Mouse (Mus musculus): ENCODE results near the gene Flnb. TPM values are rescaled to one million over a fixed set of nuclear protein-coding genes. Genes with fewer than 3 reads are reported as not detected.

The Flnb gene
- polyA plus RNA-seq, 1 experiment from 2014 or later: 16.0 TPM

GRCm38 (mm10) chr14:7884158-7884557, 66.4 kb downstream of the Flnb start:
- no peak overlapping the region for H3K9ac ChIP-seq (ENCODE audit: low read length)
- no peak overlapping the region for H3K4me2 ChIP-seq (ENCODE audit: low read depth, low read length)
- no peak overlapping the region for H3K4me3 ChIP-seq (ENCODE audit: low read length)
- ATAC-seq (ENCODE audit: low read depth): no peak
- H3K9me3 ChIP-seq (ENCODE audit: control insufficient read depth, low read length): no peaks in the 10 kb centered on the region
- H3K4me1 ChIP-seq (replicated peaks; ENCODE audit: control insufficient read depth, insufficient read depth, low read length): peaks cover 7% of the 10 kb centered on the region; the same call in 1 of the 2 replicates
- no peak overlapping the region for H3K27ac ChIP-seq (ENCODE audit: low read length)
- WGBS: 74% methylated on average over 1 of the region's 1 CpGs
- H3K27me3 ChIP-seq (ENCODE audit: control insufficient read depth, insufficient read depth, low read depth, low read length): no peaks in the 10 kb centered on the region
- H3K36me3 ChIP-seq (ENCODE audit: control insufficient read depth, insufficient read depth, low read length): peaks cover 16% of the 10 kb centered on the region

DNA sequence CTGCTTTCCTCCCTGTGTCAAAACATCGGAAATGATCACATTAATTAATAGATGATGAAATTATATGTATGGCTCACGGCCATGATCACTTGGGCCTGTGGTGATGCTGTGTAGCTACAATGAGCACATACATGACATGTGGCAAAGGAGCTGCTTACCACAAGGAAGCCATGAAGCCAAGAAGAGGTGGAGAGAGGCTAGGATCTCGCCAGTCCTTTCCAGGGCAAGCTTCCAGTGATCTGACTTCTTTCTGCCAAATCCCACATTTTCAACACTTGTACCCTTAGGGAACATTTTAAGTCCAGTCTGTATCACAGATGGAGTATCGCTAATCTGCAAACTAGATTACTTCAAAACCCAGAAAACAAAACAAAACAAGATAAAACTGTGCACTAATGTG, 67.1 kb downstream of the Flnb start:
- ATAC-seq (ENCODE audit: low read depth): no peak
- Histone ChIP-seq H3K4me3 (ENCODE audit: low read length) (no peak overlapping the region), H3K9ac (ENCODE audit: low read length) (no peak overlapping the region), H3K27ac (ENCODE audit: low read length) (no peak overlapping the region), H3K9me3 (ENCODE audit: control insufficient read depth, low read length) (no peaks in the 10 kb centered on the region), H3K4me1 (replicated peaks; ENCODE audit: control insufficient read depth, insufficient read depth, low read length) (peaks cover 9% of the 10 kb centered on the region; the same call in 1 of the 2 replicates), H3K4me2 (ENCODE audit: low read depth, low read length) (no peak overlapping the region), H3K36me3 (ENCODE audit: control insufficient read depth, insufficient read depth, low read length) (peaks cover 16% of the 10 kb centered on the region), H3K27me3 (ENCODE audit: control insufficient read depth, insufficient read depth, low read depth, low read length) (no peaks in the 10 kb centered on the region)
- 83% methylated on average over 4 of the region's 4 CpGs for WGBS

DNA sequence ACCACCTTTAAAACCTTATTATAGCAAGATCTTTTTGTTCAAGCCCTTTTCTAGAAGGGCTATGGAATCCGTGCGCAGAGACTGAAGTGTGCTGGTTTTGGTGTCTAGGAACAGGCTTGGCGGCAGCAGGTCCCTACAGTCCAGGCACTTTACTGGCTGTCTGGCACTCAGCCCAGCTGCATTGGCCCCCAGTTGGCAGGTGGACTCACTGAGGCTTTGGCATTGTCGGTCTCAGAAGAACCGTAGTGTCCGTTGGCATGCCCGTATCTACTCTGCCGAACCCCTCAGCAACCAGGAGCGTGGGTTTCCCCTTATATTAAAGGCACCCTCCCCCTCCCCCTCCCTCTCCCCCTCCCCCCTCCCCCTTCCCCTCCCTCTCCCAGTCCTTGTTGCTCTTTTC, 67.8 kb downstream of the Flnb start:
- Histone ChIP-seq H3K27me3 (ENCODE audit: control insufficient read depth, insufficient read depth, low read depth, low read length) (no peaks in the 10 kb centered on the region), H3K9ac (ENCODE audit: low read length) (no peak overlapping the region), H3K27ac (ENCODE audit: low read length) (no peak overlapping the region), H3K4me2 (ENCODE audit: low read depth, low read length) (no peak overlapping the region), H3K9me3 (ENCODE audit: control insufficient read depth, low read length) (no peaks in the 10 kb centered on the region), H3K36me3 (ENCODE audit: control insufficient read depth, insufficient read depth, low read length) (peaks cover 16% of the 10 kb centered on the region), H3K4me3 (ENCODE audit: low read length) (no peak overlapping the region), H3K4me1 (replicated peaks; ENCODE audit: control insufficient read depth, insufficient read depth, low read length) (peaks cover 10% of the 10 kb centered on the region; the same call in 1 of the 2 replicates)
- WGBS: 77% methylated on average over 9 of the region's 9 CpGs
- ATAC-seq (ENCODE audit: low read depth): no peak

DNA sequence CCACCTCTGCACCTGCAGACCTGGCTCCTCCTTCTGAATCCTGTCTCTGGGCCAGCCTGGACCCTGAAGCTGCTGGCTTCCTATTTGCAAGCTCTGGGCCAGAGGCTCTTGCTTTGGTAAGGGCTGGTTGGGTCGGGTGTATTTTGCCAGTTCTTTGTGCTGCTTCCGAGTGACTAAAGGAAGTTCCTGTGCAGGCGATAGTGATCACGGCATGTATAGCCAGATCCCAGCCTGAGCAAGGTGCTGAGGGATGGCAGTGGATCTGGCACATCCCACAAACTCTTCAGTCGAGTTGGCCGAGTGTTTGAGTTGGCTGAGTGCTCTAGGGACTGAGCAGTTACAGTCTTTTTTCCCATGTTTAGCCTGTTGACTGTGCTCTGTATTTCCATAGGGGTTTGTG, 68.3 kb downstream of the Flnb start:
- no peak overlapping the region for H3K4me3 ChIP-seq (ENCODE audit: low read length)
- H3K9me3 ChIP-seq (ENCODE audit: control insufficient read depth, low read length): no peaks in the 10 kb centered on the region
- H3K9ac ChIP-seq (ENCODE audit: low read length): no peak overlapping the region
- H3K27ac ChIP-seq (ENCODE audit: low read length): no peak overlapping the region
- H3K27me3 ChIP-seq (ENCODE audit: control insufficient read depth, insufficient read depth, low read depth, low read length): no peaks in the 10 kb centered on the region
- H3K36me3 ChIP-seq (ENCODE audit: control insufficient read depth, insufficient read depth, low read length): peaks cover 16% of the 10 kb centered on the region
- WGBS: 78% methylated on average over 6 of the region's 6 CpGs
- no peak for ATAC-seq (ENCODE audit: low read depth)
- H3K4me2 ChIP-seq (ENCODE audit: low read depth, low read length): no peak overlapping the region
- peaks cover 10% of the 10 kb centered on the region; the same call in 1 of the 2 replicates for H3K4me1 ChIP-seq (replicated peaks; ENCODE audit: control insufficient read depth, insufficient read depth, low read length)

GRCm38 (mm10) chr14:7887171-7887570, 69.4 kb downstream of the Flnb start:
- Histone ChIP-seq H3K27me3 (ENCODE audit: control insufficient read depth, insufficient read depth, low read depth, low read length) (no peaks in the 10 kb centered on the region), H3K4me1 (replicated peaks; ENCODE audit: control insufficient read depth, insufficient read depth, low read length) (peaks cover 10% of the 10 kb centered on the region; the same call in 1 of the 2 replicates), H3K36me3 (ENCODE audit: control insufficient read depth, insufficient read depth, low read length) (peaks cover 15% of the 10 kb centered on the region), H3K27ac (ENCODE audit: low read length) (no peak overlapping the region), H3K4me3 (ENCODE audit: low read length) (no peak overlapping the region), H3K9ac (ENCODE audit: low read length) (no peak overlapping the region), H3K9me3 (ENCODE audit: control insufficient read depth, low read length) (no peaks in the 10 kb centered on the region), H3K4me2 (ENCODE audit: low read depth, low read length) (no peak overlapping the region)
- no peak for ATAC-seq (ENCODE audit: low read depth)
- 89% methylated on average over 7 of the region's 7 CpGs for WGBS

- Histone ChIP-seq H3K36me3 (ENCODE audit: control insufficient read depth, insufficient read depth, low read length) (peaks cover 19% of the 10 kb centered on the region), H3K27me3 (ENCODE audit: control insufficient read depth, insufficient read depth, low read depth, low read length) (no peaks in the 10 kb centered on the region), H3K4me3 (ENCODE audit: low read length) (no peak overlapping the region), H3K9ac (ENCODE audit: low read length) (no peak overlapping the region), H3K27ac (ENCODE audit: low read length) (no peak overlapping the region), H3K9me3 (ENCODE audit: control insufficient read depth, low read length) (no peaks in the 10 kb centered on the region), H3K4me1 (replicated peaks; ENCODE audit: control insufficient read depth, insufficient read depth, low read length) (peaks cover 10% of the 10 kb centered on the region; the same call in 1 of the 2 replicates), H3K4me2 (ENCODE audit: low read depth, low read length) (no peak overlapping the region)
- WGBS: 93% methylated on average over 6 of the region's 6 CpGs
- ATAC-seq (ENCODE audit: low read depth): no peak
Observed at GRCm38 (mm10) chr14:7888294-7888693, 70.5 kb downstream of the Flnb start.

DNA sequence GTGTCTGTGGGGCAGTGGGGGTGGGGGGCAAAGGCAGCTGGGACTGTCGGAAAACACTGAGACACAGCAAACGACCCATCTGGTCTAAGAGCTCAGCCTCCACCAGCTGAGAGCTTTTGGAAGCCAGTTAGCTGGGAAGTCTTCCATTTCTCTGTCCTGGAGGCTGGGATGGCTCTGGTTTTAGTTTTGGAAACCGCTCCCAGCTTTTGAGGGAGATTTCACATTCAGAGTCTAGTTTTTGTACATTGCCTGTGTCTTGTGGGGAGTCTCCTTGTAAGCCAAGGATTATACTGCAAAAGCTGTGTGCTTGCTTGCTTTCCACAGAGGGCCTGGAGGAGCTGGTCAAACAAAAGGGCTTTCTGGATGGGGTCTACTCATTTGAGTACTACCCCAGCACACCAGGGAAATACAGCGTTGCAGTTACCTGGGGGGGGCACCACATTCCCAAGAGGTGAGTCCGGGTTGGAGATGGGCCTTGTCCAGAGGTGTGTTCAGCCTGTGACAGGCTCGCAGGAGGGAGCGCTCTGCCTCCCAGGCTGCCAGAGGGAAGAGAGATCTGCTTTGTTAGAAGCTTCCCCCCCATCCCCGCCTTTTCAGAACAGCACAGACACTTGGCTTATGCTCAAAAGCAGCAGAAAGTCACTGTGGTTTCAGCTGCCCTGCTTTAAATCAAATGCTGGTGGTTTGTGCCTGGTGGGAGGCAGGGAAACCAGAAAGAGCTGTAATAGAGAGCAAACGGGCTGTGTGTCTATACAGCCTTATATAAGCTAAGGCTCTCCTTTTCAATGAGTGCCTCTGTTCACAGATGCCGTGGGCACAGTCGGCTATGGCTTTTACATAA, 71.3 kb downstream of the Flnb start:
- Histone ChIP-seq H3K27me3 (ENCODE audit: control insufficient read depth, insufficient read depth, low read depth, low read length) (no peaks in the 10 kb centered on the region), H3K9ac (ENCODE audit: low read length) (no peak overlapping the region), H3K4me2 (ENCODE audit: low read depth, low read length) (no peak overlapping the region), H3K9me3 (ENCODE audit: control insufficient read depth, low read length) (no peaks in the 10 kb centered on the region), H3K4me1 (replicated peaks; ENCODE audit: control insufficient read depth, insufficient read depth, low read length) (peaks cover 10% of the 10 kb centered on the region; the same call in 1 of the 2 replicates), H3K36me3 (ENCODE audit: control insufficient read depth, insufficient read depth, low read length) (peaks cover 22% of the 10 kb centered on the region), H3K27ac (ENCODE audit: low read length) (peak overlapping the region; percentile 36; the same call in 1 of the 2 replicates), H3K4me3 (ENCODE audit: low read length) (no peak overlapping the region)
- 66% methylated on average over 11 of the region's 11 CpGs for WGBS
- peak; percentile 48; the same call in 1 of the 2 replicates for ATAC-seq (ENCODE audit: low read depth)

DNA sequence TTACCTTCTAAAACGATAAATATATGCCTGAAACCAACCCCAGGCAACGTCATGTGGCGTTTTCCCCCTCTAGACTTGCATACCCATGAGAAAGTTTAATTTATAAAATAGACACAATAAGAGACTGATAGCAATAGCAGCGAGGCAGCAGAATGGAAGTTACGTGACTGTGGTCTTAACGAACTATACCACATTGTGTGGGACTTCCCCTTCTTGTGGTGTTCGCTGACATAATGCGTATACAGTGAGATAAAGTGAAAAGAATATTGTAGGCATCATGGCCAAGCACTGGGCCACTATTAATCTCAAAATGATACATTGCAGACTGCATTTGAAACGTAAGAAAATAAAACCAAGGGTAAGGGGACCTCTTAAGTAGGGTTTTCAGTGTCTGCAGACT, 72.1 kb downstream of the Flnb start:
- no peak for ATAC-seq (ENCODE audit: low read depth)
- Histone ChIP-seq H3K4me2 (ENCODE audit: low read depth, low read length) (no peak overlapping the region), H3K36me3 (ENCODE audit: control insufficient read depth, insufficient read depth, low read length) (peaks cover 27% of the 10 kb centered on the region), H3K9ac (ENCODE audit: low read length) (no peak overlapping the region), H3K27ac (ENCODE audit: low read length) (no peak overlapping the region; the same call in 1 of the 2 replicates), H3K27me3 (ENCODE audit: control insufficient read depth, insufficient read depth, low read depth, low read length) (no peaks in the 10 kb centered on the region), H3K4me1 (replicated peaks; ENCODE audit: control insufficient read depth, insufficient read depth, low read length) (peaks cover 10% of the 10 kb centered on the region; the same call in 1 of the 2 replicates), H3K4me3 (ENCODE audit: low read length) (no peak overlapping the region), H3K9me3 (ENCODE audit: control insufficient read depth, low read length) (no peaks in the 10 kb centered on the region)
- WGBS: 74% methylated on average over 9 of the region's 9 CpGs

DNA sequence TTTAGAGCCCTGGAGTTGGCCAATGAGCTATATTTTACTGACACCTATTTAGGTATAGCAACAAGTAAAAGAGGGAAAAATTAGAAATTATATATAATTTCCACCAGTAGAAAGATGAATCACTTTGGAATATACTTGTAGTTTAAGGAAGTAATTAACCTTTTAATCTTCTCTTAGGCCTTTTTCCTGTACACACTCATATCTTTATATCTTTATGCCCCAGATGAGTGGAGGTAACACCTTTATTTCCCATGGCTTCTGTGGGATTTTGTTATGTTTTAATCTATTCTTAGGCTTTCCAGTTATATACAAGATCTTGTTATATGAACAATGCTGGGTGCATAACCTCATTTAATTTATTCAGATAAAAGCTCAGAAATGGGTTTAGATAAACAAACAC, 73.6 kb downstream of the Flnb start:
- no peak for ATAC-seq (ENCODE audit: low read depth)
- H3K4me3 ChIP-seq (ENCODE audit: low read length): no peak overlapping the region
- H3K27me3 ChIP-seq (ENCODE audit: control insufficient read depth, insufficient read depth, low read depth, low read length): no peaks in the 10 kb centered on the region
- no peak overlapping the region for H3K9ac ChIP-seq (ENCODE audit: low read length)
- no peaks in the 10 kb centered on the region for H3K9me3 ChIP-seq (ENCODE audit: control insufficient read depth, low read length)
- peaks cover 10% of the 10 kb centered on the region; the same call in 1 of the 2 replicates for H3K4me1 ChIP-seq (replicated peaks; ENCODE audit: control insufficient read depth, insufficient read depth, low read length)
- no peak overlapping the region for H3K27ac ChIP-seq (ENCODE audit: low read length)
- peaks cover 28% of the 10 kb centered on the region for H3K36me3 ChIP-seq (ENCODE audit: control insufficient read depth, insufficient read depth, low read length)
- no peak overlapping the region for H3K4me2 ChIP-seq (ENCODE audit: low read depth, low read length)

Data from lung, embryonic 16.5 days (tissue).